Comparison of ENCODE assay signal across 17 mouse cellular contexts in the genomic region with DNA sequence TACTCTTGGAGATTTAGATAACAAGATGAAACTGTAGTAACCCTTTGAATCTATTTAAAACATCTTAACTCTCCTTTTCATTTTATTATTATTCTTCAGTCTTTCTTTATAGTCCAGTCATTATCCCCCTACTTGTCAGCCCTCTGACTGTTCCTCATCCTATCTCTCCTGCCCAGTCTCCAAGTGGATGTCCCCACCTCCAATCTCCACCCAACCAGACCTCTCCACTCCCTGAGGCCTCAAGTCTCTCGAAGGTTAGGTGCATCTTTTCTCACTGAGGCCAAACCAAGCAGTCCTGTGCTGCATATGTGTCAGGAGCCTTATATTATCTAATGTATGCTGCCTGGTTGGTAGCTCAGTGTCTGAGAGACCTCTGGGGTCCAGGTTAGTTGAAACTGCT.
"Had no signal": no experiment of that assay in that cellular context is flagged by ENCODE, and none has a peak within 500 bp of the region (broad histone marks: within the 10 kb centered on the region; RNA-seq: fewer than 3 reads in every experiment).

No protein-coding gene starts in this region.

- H3K4me1 ChIP-seq: kidney, embryonic 15.5 days; limb, embryonic 10.5 days; midbrain, embryonic 15.5 days; neural tube, embryonic 12.5 days; stomach, embryonic 15.5 days had no signal

- DNase-seq: kidney, adult 2 months; kidney, postnatal 14 days; lung, adult 2 months; lung, postnatal 36 days; retina, postnatal 1 day; right cerebral cortex, postnatal 4 days; spleen, adult 18-20 months; thymus, postnatal 36 days had no signal

- H3K9ac ChIP-seq: kidney, embryonic 15.5 days; midbrain, embryonic 15.5 days; neural tube, embryonic 12.5 days; stomach, embryonic 15.5 days had no signal

- H3K27ac ChIP-seq: kidney, embryonic 15.5 days; left cerebral cortex, adult 2 months; limb, embryonic 10.5 days; midbrain, embryonic 15.5 days; neural tube, embryonic 12.5 days; stomach, embryonic 15.5 days had no signal

- H3K4me3 ChIP-seq: kidney, embryonic 15.5 days; left cerebral cortex, adult 2 months; limb, embryonic 10.5 days; midbrain, embryonic 15.5 days; neural tube, embryonic 12.5 days; stomach, embryonic 15.5 days had no signal

- H3K9me3 ChIP-seq: kidney, embryonic 15.5 days; limb, embryonic 10.5 days; midbrain, embryonic 15.5 days; neural tube, embryonic 12.5 days; stomach, embryonic 15.5 days had no signal

- H3K36me3 ChIP-seq: kidney, embryonic 15.5 days; limb, embryonic 10.5 days; midbrain, embryonic 15.5 days; neural tube, embryonic 12.5 days; stomach, embryonic 15.5 days had no signal

- H3K4me2 ChIP-seq: kidney, embryonic 15.5 days; midbrain, embryonic 11.5 days; midbrain, embryonic 15.5 days; neural tube, embryonic 12.5 days; stomach, embryonic 15.5 days had no signal

- ATAC-seq: intestine, embryonic 16.5 days; lung, postnatal 0 days; midbrain, embryonic 15.5 days had no signal

- H3K27me3 ChIP-seq: kidney, embryonic 15.5 days; midbrain, embryonic 15.5 days; neural tube, embryonic 12.5 days; stomach, embryonic 15.5 days had no signal
